Mouse (Mus musculus): ENCODE data around the gene Tmem59l. TPM values are rescaled to one million over a fixed set of nuclear protein-coding genes. Genes with fewer than 3 reads are reported as not detected.

The Tmem59l gene
- polyA plus RNA-seq, 3 experiments from 2014 or later: 0.47 TPM; not detected in 2

- no peak for ATAC-seq
Measured at GRCm38 (mm10) chr8:70487993-70488796, 1.0 kb upstream of the Tmem59l start.

GRCm38 (mm10) chr8:70486191-70486681 is 922 bp downstream of the Tmem59l start:
- ATAC-seq: no peak

- ATAC-seq: no peak
Measured at GRCm38 (mm10) chr8:70482943-70483342, 4.2 kb downstream of the Tmem59l start.

- ATAC-seq: no peak
Measured at GRCm38 (mm10) chr8:70481908-70482307, 5.2 kb downstream of the Tmem59l start.

GRCm38 (mm10) chr8:70477269-70477982 is 9.7 kb downstream of the Tmem59l start:
- ATAC-seq: no peak

GRCm38 (mm10) chr8:70476333-70477268 is 10.6 kb downstream of the Tmem59l start, which contains the start of gene Klhl26:
Gene Klhl26 (minus strand): TSS chr8:70476968.
- peak; percentile 96 for ATAC-seq

- ATAC-seq: no peak
Measured at GRCm38 (mm10) chr8:70471856-70472255, 15.3 kb downstream of the Tmem59l start.

- no peak for ATAC-seq
Measured at GRCm38 (mm10) chr8:70469938-70470337, 17.2 kb downstream of the Tmem59l start.

- ATAC-seq: no peak
Measured at GRCm38 (mm10) chr8:70469295-70469916, 17.8 kb downstream of the Tmem59l start.

GRCm38 (mm10) chr8:70468733-70469132 is 18.4 kb downstream of the Tmem59l start:
- no peak for ATAC-seq

- ATAC-seq: no peak
Measured at GRCm38 (mm10) chr8:70467907-70468306, 19.3 kb downstream of the Tmem59l start.

GRCm38 (mm10) chr8:70467229-70467725 is 19.9 kb downstream of the Tmem59l start:
- ATAC-seq: no peak

- ATAC-seq: no peak
Measured at GRCm38 (mm10) chr8:70466771-70467170, 20.4 kb downstream of the Tmem59l start.

GRCm38 (mm10) chr8:70466305-70466704 is 20.9 kb downstream of the Tmem59l start:
- ATAC-seq: no peak

GRCm38 (mm10) chr8:70465701-70466100 is 21.5 kb downstream of the Tmem59l start:
- ATAC-seq: no peak

GRCm38 (mm10) chr8:70464162-70464561 is 23.0 kb downstream of the Tmem59l start:
- ATAC-seq: no peak

GRCm38 (mm10) chr8:70463306-70463705 is 23.9 kb downstream of the Tmem59l start:
- ATAC-seq: no peak

GRCm38 (mm10) chr8:70462516-70462813 is 24.7 kb downstream of the Tmem59l start:
- ATAC-seq: no peak

- ATAC-seq: no peak
Measured at GRCm38 (mm10) chr8:70461765-70462515, 25.2 kb downstream of the Tmem59l start.

GRCm38 (mm10) chr8:70460606-70461005 is 26.6 kb downstream of the Tmem59l start:
- no peak for ATAC-seq

- ATAC-seq: no peak
Measured at GRCm38 (mm10) chr8:70460199-70460598, 27.0 kb downstream of the Tmem59l start.
